Mouse (Mus musculus) lung, postnatal 25 days (tissue): Measurements from ENCODE around the gene Fam163a.
A peak's percentile ranks its signal among the peaks of the same experiment; 100 is the strongest.
"Not testable (repeated sequence)": the region's sequence is repeated elsewhere in the genome, so short reads cannot be mapped to it uniquely, and the experiment has no call there.

Experiments
- DNase-seq: peaks from one replicate; pipeline ENCODE4 v3.0.0; 2022; ENCODE audit warnings: low spot score

Gene Fam163a

DNA sequence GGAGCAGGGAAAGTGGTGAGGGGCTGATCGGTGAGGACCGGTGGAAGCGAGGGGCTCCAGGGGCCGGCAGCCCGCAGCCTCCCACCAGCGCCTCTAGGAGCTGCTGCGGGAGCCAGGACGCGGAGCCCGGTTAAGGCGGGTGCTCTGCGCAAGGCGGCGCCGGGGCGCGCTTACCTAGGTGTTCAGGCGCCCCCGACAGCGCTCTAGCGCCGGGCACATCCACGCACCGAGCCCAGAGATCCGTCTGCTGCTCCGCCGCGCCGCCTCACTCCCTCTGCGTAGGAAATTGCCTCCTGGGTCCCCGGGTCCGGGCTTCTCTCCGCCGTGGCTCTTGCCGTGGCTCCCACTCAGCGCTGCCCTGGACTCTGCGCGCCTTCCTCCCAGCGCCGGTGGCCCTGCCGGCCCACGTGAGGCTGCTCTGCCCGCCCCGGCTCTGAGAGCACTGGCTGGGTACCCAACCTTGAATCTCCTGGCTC lies at the start of gene Fam163a:
Gene Fam163a, minus strand, starts transcription at position 371 of the 476 bp plus-strand sequence.
- DNase-seq, result no peak

- not testable (repeated sequence) for DNase-seq
Observed at GRCm38 (mm10) chr1:156251096-156251495, 46.3 kb upstream of the Fam163a start.

DNA sequence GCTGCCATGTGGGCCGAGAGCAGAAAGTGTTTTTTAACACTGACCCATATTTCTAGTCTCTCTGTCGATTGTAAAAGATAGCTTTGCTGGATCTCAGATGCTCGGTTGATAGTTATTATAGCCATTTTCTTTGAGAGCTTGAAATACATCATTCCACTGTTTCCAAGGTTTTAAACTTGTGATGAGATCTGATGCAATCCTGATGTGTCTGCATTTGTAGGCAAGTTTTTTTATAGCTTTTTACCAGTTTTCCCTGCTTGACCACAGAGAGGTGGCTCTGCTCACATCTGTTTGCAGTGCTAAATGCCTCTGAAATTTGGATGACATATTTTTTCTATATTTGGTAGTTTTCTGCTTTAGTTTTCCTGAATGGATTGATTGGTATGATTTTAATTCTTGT lies 43.1 kb upstream of the Fam163a start:
- DNase-seq, result no peak

DNA sequence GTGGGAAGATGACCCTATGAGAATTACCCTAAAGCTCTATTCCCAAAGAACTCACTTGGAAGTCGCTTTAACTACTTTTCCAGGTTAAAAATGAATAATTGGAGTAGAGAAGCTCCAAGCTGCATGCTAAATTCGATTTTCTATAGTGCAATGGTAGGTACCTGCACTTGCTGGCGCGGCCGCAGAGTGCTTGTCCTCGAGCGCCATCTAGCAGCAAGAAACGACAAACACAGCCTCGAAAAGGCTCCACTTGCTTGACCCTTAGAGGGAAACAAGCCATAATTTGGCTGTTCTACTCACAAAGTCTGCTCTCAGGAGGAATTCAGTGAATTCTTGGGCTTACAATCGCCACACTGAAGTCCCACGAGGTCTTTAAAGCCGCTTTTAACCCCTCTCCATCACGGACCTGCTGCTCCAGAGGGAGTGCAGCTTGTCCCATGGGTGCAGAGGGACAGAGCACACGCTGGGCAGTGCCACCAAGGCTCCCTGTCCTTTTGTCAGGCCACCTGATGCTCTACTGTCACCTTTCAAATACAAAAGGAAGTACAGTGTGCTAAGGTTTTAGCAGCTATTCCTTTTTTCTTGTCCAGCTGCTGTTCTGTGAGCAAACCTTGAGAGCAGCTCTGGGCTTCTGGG lies 37.0 kb upstream of the Fam163a start:
- DNase-seq, result peak; percentile 39

DNA sequence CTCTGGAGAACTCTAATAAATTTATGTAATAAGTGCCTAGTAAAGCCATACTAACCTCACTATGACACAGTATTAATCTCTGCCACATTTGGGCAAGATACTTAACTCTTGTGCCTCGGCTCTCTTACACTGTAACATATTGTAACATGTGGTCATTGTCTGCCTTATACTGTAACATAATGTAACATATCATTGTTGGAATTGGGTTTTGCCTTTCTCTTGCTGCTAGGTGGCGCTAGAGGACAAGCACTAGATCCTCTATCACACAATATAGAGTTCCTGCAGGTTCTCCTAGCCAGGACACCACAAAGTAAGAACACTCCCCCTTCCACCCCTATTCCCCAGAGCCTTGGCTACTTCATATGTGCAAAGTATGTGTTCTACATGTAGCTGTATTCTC lies 36.2 kb upstream of the Fam163a start:
- DNase-seq, result peak; percentile 8

DNA sequence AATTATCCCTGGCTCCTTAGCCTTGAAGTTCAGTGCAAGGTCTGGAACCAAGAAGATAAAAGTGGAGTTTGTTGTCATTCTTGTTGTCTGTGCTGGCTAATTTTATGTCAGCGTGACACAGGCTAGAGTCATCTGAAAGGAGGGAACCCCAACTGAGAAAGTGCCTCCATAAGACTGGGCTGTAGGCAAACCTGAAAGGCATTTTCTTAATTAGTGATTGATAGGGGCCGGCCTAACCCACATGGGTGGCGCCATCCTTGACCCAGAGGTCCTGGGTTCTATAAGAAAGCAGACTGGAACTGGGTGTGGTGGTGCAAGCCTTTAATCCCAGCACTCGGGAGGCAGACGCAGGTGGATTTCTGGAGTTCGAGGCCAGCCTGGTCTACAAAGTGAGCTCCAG lies 26.3 kb upstream of the Fam163a start:
- DNase-seq, result no peak

DNA sequence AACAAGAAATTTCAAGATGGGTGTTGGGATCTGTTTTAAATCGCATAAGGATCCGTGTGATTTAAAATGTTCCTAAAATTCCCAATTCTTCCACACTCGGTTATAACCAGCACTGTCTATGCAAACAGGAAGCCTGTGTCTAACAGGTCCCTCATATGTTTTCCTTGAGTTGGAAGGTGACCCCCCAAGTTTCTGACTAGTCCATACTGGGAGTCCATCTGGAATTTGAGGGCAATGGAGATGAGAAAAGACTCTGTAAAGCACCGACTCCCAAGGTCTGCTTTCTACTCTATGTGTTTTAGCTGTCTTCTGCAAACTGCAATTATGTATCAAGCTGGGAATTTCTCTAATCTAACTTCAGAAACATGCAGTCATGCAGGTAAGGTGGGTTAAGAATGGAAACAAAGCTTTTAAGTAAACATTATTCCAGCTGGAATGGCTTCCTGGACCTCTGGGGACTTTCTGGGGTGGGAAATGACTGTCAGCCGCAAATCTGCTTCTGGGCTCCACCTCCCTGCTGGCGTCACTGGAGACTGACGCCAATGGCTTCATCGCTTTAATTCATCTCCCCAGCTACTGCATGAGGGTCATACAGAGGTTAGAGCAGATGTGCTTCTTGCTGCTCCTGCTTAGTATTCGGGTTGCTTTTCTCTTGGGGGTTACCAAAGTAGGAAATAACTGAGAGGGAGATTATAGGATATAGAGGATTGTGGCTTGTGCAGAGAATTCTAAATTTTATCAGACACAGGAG lies 25.7 kb upstream of the Fam163a start:
- DNase-seq, result no peak

DNA sequence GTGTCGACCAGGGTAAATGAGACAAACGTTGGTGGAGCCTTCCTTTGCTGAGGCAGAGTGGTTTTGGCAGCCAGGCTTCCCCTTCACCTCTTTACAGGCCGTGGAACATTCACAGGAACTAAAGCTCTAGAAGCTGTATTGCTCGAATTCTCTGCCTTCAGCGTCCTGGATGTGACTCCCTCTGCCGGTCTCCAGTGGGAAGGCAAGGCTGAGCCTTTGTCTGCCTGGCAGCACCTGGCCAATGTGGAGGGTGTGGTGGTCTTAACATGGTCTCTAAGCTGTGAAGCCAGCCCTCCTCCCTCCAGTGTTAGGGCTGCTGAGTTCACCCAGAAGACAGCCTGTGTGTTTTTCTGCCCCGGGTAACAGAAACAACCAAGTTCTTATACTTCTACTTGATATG lies 24.6 kb upstream of the Fam163a start:
- DNase-seq, result peak; percentile 32

GRCm38 (mm10) chr1:156228728-156229127 lies 23.9 kb upstream of the Fam163a start:
- no peak for DNase-seq

DNA sequence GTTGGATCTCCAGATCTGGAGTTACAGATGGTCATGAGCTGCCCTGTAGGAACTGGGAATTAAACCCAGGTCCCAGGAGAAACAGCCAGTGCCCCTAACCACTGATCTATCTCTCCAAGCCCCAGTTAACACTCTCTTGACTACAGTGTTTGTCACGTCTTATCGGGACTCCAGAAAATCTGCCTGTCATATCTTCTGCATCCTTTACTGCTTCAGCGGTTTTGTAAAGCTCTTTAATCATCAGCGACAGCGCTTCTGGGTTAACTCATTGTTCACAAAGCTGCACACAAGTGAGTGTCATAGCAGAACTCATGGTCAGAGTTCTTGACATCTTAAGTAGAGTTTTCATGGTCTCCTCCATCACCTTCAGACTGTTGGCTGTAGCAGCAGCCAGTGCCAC lies 22.1 kb upstream of the Fam163a start:
- DNase-seq, result no peak

DNA sequence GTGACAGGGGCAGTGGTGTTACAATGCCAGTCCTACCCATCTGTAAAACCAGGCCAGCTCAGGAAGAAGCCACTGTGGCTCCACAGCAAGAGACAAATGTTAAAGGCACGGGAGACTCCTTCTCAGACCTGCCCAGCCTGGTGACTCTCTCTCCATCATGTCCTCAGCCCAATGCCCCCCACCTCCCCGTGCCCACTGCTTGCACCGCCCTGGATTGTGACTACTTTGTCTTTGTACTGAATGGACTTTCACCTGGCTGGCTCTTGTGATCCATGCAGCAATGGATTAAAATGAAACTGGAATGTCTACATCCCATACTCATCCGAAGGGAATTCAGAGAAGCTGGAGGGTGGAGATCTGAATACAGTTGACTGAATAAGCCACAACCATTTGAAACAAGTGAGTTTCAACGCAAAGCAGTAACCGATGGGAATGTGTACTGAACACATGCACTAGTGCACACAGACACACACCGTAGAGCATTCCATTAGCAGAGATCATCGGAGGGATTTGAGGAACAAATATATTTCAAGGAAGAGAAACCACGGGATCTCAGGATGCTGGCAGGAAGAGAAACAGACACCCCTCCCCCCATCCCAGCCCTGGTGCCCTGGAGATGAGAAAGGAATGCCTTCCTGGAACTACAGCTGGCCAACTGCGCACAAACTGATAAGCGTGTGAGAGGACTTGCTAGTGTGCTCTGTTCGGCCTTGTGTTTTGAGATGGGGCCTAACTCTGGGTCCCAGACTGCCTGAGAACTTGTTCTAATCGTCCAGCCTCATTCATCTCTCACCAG lies 17.6 kb upstream of the Fam163a start:
- DNase-seq, result no peak

DNA sequence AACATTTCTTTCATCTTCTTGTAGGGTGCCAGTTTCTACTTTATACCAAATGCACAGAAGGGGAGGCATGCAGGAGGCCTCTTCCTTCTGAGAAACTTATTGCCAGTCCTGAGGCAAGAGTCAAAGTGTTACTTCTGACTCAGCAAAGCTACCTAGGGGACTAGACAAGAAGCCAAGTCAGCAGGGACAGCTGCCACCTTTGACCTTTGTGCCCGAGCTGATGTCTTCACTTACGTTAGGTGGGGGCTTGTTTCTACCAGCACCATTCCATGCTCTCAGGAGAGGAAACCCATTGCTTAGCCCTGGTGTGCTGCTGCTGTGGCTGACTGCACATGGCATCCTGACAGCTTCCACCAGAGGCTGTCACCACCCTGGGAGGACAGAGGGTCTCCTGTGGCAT lies 16.5 kb upstream of the Fam163a start:
- no peak for DNase-seq

DNA sequence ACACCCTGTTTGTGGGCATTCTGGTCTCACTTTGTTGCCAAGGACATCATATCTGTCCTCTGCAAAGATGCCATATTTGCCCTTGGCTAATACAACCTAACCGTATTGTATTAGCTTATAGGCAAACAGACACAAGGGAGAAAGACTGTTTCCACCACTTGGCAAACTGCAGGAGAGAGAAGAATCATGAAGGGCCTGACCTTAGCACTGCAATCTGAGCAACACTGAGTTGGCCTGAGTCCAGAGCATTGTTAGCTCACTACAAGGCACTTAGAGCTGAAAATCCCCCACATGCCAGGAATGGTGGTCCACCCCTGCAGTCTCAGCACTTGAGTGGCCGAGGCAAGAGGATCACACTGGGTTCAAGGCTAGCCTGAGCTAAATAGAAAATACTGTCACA lies 13.7 kb upstream of the Fam163a start:
- no peak for DNase-seq

GRCm38 (mm10) chr1:156217941-156218340 lies 13.1 kb upstream of the Fam163a start:
- DNase-seq, result no peak

- DNase-seq, result peak; percentile 31
Observed at GRCm38 (mm10) chr1:156217393-156217792, 12.6 kb upstream of the Fam163a start.

DNA sequence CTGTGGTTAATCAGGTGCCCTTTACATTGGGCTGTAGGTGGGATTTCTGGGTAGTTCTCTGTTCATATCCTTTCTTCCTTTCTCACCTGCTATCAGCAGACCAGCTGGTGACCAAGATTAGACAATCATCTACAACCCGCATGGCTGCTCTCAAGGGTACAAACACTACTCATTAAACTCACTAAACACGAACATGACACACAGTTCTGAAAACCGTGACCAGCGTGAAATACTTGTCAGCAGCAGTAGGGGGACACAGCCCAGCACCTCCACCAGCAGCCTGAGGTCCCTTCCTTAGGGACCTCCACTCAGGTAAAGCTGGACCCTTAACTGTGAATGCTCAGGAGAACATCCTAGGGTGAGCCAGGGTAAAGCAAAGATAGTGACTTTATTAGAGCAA lies 11.4 kb upstream of the Fam163a start:
- no peak for DNase-seq

GRCm38 (mm10) chr1:156214651-156215050 lies 9.8 kb upstream of the Fam163a start:
- no peak for DNase-seq

GRCm38 (mm10) chr1:156212923-156213322 lies 8.1 kb upstream of the Fam163a start:
- DNase-seq, result no peak

GRCm38 (mm10) chr1:156211809-156212317 lies 7.0 kb upstream of the Fam163a start:
- DNase-seq, result no peak

DNA sequence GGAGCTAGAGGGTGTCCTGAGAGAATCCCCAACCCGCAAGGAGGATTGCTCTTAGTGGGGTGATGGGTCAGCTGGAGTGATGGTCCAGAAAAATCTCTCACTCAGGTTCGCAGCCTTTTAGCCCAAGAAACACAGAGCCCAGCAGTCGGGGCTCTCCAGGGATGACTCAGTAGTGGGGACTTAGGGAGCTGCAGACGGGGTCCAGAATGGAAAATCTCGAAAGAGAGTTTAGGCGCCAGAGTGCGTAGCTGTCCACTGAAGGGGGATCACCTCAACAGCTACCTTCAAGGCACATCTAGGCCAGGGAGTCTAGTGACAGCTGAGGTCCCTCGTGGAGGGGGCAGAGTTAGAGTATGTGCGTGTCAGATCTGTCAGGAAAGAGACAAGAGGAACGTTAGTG lies 338 bp upstream of the Fam163a start:
- DNase-seq, result no peak

- DNase-seq, result no peak
Observed at GRCm38 (mm10) chr1:156203961-156204655, 718 bp downstream of the Fam163a start.

DNA sequence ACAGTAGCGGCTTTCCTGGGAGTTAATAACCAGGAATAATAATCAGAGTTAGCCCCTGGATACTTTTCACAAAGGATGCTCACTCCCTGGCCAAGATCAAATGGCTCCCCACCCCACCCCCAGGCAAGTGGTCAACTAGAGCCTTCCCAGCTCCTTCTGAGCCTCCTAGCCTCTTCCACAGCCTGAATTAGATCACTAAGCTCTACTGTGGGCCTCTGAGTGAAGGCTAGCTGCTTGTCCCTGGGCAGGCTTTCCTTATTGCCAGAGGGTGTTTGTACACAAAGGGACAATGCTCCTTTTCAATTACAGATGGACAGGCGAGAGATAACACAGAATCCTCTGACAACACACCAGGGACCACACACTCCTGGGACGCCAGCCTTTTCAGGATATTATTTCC lies 2.2 kb downstream of the Fam163a start:
- no peak for DNase-seq
